Mouse (Mus musculus) layer of hippocampus, postnatal 36 days (tissue): ENCODE measurements at regions not wholly inside any gene's neighbourhood (a gene's known extent, or its start where the extent isn't known, plus 50 kb on each side); places are given as distances from the start of the nearest gene placed in this dataset.

Source experiments
- DNase-seq, 2 experiments: peaks; one replicate each; pipeline ENCODE4 v3.0.0; 2022

GRCm38 (mm10) chr5:148649123-148649522 lies 96.5 kb upstream of the Ubl3 start:
- no peak for DNase-seq

DNA sequence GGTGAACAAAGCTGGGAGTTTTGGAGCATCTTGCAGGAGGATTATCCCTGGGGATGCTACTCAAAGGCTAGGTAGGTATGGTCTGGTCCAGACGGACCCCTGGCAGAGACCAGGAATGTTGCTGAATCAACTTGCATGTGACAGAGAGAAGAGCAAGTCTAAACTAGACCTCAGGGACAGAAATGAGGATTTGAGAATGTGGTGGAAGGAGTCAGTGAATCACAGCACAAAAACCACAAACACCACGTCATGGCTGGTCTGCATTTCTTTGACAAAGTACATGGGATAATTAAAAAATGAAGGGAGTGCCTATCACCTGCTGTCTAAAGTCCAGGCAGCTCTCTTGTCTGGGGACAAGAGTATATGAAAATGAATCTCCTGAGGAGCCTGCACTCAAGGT lies 95.1 kb upstream of the Ubl3 start:
- DNase-seq, result no peak

DNA sequence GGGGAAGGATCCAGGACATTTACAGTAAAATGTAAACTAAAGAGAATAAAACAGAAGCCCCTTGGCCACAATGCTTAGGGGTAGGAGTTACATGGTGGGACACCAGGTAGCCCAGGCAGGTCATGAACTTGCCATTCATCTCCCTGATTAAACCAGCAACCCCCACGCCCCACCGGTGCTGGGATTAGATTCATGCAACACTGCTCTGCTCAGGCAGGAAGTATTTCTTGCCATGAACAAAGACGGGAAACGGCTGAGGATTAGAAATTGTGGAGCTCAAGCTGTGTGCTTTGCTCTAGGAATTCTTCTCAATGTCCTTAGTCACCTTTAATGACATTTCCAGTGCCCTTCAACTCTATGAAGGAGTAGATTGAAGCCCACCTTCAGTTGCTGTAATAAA lies 93.2 kb upstream of the Ubl3 start:
- DNase-seq, result no peak

DNA sequence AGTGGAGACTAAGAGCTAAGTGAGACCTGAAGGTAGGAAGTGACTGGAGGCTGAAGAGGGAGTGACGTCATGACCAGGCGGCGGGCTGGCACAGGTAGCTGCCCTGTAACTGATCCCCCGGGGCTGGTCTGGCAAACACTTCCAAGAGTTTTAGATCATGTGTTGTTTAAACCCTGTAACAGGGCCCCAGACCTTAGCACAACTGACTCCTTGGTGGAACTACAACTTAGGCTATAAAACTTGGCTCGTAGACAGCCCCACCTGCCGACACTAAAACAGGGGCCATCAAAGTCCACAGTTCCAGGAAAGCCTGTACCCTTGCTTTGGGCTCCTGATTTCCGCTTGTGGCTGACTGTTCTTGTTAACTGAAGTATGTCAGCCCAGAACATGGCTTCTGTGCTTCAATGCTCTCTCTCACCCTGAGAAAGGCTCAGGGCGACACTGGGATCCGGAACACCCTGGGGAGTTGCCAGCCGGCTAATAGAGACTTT lies 92.6 kb upstream of the Ubl3 start:
- no peak for DNase-seq

DNA sequence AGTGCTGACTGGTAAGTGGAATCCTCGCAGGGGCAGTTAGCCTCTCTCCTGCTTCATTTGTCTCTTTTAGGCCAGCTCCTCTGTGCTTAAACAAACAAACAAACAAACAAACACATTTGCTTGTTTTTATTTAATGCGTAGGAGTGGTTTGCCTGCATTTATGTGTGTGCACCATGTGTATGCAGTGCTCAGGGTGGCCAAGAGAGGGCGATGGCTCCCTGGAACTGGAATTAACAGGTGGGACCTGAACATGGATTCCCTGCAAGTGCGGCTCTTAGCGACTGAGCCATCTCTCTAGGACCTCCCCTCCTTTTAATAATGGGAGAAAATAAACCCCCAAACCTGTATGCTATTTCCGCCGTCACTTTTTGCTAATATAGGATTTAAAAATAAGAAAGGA lies 91.8 kb upstream of the Ubl3 start:
- no peak for DNase-seq

DNA sequence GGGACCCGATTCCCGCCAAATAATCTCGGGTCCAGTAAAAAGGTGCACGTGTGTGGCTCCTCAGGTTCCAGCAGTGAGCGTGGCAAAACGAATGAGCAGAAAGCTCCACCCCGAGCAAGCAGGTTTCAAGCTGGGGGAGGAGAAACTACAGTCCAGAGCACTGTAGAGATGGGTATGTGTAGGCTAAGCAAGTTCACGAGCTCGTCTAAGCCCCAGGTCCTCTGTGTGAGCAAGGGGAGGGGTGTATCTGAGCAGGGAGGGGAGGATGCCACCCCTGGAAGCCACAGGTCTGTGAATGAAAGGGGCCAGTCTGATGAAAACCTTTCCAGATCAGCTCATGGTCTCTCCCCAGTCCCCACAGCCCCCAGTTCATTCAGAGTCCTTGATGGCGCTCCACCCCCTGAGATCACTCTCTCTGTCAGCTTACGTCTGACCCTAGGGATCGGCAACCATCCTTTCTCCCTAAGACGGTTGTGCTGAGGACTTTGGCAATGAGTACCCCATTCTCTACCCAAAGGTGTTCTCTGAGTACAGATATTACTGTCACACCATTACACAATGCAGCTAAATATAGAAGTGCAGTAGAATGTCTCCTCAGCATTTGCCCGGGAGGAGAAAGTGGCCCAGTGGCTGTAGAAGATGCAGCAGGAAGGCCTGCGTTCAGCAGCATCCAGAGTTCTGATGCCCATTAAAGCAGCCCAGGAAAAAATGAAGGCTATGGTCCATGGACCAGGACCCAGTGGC lies 89.2 kb upstream of the Ubl3 start:
- DNase-seq, result no peak

- no peak for DNase-seq
Measured at GRCm38 (mm10) chr5:148640523-148640922, 87.9 kb upstream of the Ubl3 start.

DNA sequence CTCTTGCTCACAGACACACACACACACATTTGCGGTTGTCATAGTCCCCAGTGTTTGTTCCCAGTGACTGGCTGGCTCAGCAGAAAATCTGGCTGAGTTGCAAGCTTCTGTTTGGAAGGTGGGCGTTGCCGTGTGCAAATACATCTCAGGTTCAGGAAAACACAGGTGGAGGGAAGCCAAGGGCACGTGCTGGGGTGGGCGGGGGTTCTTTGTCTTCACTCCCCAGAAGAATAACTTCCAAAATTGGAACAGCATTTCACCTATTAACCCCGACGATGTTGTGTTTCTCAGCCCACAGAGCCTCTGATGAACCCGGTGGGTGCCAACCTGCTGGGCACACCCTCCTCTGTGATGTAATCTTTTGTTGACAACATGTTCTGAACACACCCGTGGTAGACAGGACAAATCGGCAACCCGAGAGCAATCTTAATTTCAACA lies 82.3 kb upstream of the Ubl3 start:
- DNase-seq, result peak; percentile 42 to 48

DNA sequence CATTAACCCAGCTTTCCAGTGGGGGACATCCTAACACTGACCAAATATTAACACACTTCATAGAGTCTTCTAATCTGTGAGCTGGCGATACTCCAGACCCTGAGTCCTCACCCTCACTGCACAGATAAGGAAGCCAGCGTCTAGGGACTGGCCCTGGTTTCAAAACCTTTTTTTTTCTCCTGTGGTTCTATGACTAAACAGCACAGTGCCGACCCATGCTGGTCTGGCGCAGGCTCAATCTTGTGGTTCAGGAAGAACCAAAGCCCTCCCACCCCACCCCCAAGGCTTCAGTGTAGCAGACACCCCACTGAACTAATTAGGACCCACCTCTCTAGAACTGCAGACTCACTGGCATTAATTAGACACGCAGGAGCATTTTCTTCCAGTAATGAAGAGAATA lies 81.4 kb upstream of the Ubl3 start:
- no peak for DNase-seq

DNA sequence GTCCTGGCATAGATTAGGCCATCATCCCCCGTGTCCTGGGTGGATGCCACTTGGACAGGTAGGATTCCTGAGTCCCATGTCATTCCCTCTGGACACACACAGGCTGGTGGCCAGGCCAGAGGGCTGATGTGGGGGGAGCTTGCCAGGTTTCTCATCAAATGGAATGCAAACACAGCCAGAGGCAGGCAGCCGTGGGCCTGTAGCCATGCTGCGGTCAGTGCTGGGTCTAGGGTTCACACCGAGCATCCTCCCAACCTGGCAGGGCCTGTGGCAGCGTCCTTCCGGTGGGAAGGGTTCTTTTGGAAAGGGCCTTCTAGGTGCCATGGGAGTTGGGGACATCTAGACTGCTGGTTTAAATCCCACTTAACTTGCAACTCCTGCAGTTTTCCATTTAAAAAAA lies 80.7 kb upstream of the Ubl3 start:
- DNase-seq, result no peak

GRCm38 (mm10) chr5:148632516-148633170 lies 80.1 kb upstream of the Ubl3 start:
- DNase-seq, result no peak

GRCm38 (mm10) chr5:148631566-148631965 lies 79.0 kb upstream of the Ubl3 start:
- no peak for DNase-seq

DNA sequence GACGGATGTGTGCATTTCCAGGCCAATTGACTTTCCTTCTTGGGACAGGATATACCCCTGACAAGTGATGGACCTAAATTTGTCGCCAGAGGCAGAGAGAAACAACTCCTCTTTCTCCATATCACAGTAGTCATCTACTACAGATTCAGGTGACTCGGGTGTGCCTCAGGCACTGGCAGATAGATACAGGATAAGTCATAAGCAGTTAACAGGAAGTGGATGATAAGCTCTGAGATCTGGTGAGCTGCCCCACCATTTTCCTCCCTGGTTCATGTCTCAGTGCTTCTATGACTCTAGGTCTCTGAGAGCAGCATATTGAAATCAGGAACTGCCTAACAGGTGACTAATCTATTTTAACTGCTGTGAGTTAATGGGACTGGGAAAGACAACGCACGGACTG lies 73.4 kb upstream of the Ubl3 start:
- no peak for DNase-seq

DNA sequence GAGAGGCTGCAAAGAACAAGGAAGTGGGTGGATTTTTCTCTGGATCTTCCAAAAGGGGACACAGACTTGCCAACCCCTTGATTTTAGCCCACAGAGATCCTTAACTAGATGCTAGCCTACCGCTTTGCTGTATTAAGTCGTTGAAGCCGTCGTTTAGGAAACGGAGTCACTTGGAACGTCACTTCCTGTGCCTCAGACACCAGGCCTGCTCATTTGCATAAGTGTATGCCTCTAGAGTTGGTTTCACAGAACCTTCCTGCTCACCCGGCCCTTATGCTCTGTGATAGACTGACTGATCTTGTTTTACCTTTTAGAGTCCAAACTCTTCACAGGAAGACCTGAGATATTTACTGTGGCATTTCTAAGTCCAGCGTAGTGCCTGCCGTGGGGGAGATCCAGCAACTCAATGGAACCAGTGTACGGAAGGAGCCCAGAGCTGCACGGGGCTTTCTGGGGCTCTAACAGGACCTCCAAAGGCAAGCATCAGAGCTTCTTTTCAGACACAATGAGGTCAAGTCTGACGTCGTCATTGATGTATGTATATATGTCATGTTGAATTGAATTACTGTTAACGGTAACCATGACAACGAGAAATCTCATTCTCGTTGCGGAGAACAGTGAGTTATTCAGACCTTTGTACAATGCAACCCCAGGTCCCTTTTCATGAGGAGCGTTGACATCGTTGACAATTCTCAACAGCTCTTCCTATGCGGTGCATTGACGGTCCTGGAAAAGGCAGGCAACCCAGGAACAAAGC lies 72.2 kb upstream of the Ubl3 start:
- DNase-seq, result no peak

GRCm38 (mm10) chr5:148620895-148621786 lies 68.6 kb upstream of the Ubl3 start:
- DNase-seq, result peak; percentile 29 to 42

DNA sequence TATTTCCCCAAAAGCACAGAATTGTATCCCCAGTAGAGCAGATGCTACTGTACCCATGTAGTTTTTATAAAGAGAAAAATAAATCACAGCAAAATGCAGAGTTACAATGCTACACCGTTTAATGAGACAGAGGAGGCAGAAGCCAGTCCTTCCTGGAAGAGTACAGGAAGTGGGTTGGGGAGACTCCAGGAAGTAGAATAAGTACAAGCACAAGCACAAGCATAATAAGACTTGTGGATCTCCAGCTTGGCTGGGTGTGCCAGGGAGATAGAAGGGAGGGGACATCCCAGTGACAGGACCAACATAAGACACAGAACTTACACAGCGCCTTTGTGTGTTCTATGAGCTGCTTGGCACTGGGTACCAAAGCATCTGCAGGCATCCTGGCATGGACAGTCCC lies 67.3 kb upstream of the Ubl3 start:
- no peak for DNase-seq

GRCm38 (mm10) chr5:148616426-148616825 lies 63.8 kb upstream of the Ubl3 start:
- no peak for DNase-seq

DNA sequence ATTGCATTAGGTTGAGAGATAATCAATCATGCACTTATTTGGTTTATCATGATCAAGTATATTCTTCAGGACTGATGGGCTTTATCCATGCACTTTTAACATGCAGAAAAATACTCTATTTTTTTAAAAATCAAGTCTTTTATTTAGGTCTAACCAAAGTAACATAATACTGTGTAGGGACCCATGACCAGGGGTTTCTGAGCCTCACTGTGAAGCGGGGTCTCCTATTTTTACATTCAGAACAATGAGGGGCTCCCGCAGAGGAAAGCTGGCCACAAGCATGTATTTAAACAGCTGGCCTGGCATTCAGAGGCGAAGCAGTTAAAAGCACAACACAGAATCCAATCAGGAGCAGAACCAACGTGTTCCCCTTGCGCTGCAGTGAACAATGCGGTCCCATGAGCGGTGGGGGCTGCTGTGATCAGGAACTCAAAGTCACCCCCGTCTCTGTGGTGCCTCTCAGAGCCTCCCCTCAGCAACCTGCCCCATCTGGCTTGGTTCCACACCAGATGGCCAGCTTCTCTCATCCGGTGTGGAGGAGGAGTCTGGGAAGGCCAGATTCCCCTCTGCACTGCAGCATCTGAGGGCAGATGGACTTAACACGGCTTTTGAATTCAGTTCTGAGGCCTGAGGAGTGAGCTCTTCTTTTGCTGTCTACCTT lies 63.2 kb upstream of the Ubl3 start:
- DNase-seq, result peak; percentile 28 to 53

DNA sequence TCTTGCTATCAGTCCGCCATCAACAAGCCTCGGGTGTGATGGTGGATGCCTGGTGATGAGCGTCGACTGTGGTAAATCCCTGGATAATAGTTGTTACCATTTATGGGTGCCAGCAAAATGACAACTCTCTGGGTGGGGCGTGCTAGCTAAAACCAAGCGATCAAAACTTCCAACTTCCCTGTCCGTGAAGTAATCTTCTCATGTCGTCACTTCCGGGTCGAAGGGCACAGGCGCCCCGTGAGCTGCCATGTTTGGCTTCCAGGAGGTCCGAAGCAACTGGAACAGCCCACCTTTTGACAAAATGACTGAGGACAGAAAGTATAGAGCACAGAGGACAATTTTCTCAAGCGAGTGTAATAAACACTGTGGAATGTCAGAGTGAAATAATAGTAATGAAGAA lies 62.5 kb upstream of the Ubl3 start:
- no peak for DNase-seq

DNA sequence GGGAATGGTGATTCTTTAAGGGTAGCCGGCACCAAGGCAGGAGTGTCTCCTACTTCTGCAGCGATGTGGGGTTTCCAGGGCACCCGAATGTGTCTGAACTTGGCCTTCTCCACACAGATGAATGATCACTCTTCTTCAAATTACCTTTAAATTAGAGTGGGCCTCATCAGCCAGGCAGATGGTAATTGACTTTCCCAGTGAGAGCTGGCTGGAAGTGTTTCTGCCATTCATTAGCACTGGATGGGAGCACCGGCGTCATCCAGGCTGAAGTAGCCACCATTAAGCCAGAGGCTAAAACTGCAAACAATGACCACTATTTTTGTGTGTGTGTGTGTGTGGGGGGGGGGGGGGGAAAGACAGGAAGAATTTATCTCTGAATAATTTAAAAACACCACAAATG lies 58.7 kb upstream of the Ubl3 start:
- no peak for DNase-seq

- DNase-seq, result peak; percentile 28 to 48
Measured at GRCm38 (mm10) chr5:148609506-148609880, 56.9 kb upstream of the Ubl3 start.
